Mouse (Mus musculus) cortical plate, adult 2 months (tissue): ENCODE measurements around the gene Cherp. TPM values are rescaled to one million over a fixed set of nuclear protein-coding genes. Genes with fewer than 3 reads are reported as not detected.
A peak's percentile ranks its signal among the peaks of the same experiment; 100 is the strongest.

Experiments used
- H3K27ac ChIP-seq: fragments of 200-500 bp; 2 replicates; pipeline ENCODE4 v1.5.1; 2012; ENCODE audit warnings: low read length, control low read depth, inconsistent platforms; ENCODE audit not compliant: insufficient read depth
- H3K4me1 ChIP-seq: fragments of 200-500 bp; 2 replicates; pipeline ENCODE4 v1.6.1; 2011; ENCODE audit warnings: low read length; ENCODE audit not compliant: control insufficient read depth, insufficient read depth
- H3K4me3 ChIP-seq: fragments of 200-500 bp; 2 replicates; pipeline ENCODE4 v1.5.1; 2011; ENCODE audit warnings: mild to moderate bottlenecking, low read length, control low read depth; ENCODE audit not compliant: insufficient read depth
- CTCF ChIP-seq: fragments of 200-500 bp; IDR thresholded peaks from 2 replicates; pipeline ENCODE4 v1.5.1; 2011; ENCODE audit warnings: mild to moderate bottlenecking, control low read depth, low read length; ENCODE audit not compliant: insufficient read depth; ENCODE audit errors: extremely low read depth
- POLR2A ChIP-seq: fragments of 200-500 bp; IDR thresholded peaks from 2 replicates; pipeline ENCODE4 v1.6.1; 2011; ENCODE audit warnings: mild to moderate bottlenecking, low read length, control low read depth; ENCODE audit not compliant: insufficient read depth; ENCODE audit errors: extremely low read depth
- polyA plus RNA-seq: library from polyadenylated mRNA; depleted of rRNA; stranded (reverse); fragments of >200 nt; gene quantifications from 2 replicates; pipeline ENCODE4 v1.2.3, GENCODE M21; 2012; rRNA removed

Cherp gene
- polyA plus RNA-seq, result 44.0 and 47.3 TPM in 2 replicates

DNA sequence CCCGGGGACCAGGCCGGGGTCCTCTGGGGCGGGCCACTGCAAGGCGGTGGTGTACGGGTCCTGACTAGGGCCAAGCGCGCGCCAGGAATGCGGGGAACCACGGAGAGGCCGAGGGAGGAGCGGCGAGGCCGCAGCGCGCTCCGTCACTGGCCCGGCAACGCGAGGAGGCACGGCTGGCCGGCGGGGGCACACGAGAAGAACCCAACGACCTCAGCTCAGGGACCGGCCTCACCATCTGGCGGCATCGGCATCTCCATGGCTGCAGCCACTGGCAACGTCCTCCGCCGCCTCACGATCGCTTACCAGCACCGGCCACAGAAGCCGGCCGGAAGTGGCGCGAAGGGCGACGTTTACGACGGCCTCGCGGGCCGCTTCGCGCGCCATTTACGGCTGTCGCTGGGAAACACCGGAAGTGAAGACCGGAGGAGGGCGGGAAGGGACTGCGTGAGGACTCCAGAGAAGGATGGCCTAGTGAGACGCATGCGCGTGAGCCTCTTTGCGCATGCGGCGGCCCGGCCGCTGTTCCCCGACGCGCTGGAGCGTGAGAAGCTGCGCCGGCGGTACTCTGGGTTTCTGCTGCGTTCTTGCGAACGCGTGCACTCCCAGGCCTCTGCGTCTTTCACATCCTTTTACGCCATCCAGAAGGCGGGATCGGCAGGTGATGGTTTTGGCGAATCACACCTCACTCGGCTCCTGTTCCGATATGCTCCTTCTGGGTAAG is at the start of gene Cherp:
TSS of gene Cherp (minus strand) at position 401 of the 721 bp plus-strand sequence.
- TF ChIP-seq POLR2A (peak; percentile 71), CTCF (no peak)
- peak within 1 kb of the TSS; percentile 49 for H3K4me3 ChIP-seq
- peak within 1 kb of the TSS; percentile 84 for H3K27ac ChIP-seq
- H3K4me1 ChIP-seq, result peaks cover 4% of the 10 kb centered on the region; the same call in 1 of the 2 replicates

GRCm38 (mm10) chr8:72521888-72522287 is 46.9 kb upstream of the Cherp start:
- Histone ChIP-seq H3K27ac (no peak overlapping the region), H3K4me1 (no peaks in the 10 kb centered on the region), H3K4me3 (no peak overlapping the region)
- TF ChIP-seq POLR2A (no peak), CTCF (no peak)

DNA sequence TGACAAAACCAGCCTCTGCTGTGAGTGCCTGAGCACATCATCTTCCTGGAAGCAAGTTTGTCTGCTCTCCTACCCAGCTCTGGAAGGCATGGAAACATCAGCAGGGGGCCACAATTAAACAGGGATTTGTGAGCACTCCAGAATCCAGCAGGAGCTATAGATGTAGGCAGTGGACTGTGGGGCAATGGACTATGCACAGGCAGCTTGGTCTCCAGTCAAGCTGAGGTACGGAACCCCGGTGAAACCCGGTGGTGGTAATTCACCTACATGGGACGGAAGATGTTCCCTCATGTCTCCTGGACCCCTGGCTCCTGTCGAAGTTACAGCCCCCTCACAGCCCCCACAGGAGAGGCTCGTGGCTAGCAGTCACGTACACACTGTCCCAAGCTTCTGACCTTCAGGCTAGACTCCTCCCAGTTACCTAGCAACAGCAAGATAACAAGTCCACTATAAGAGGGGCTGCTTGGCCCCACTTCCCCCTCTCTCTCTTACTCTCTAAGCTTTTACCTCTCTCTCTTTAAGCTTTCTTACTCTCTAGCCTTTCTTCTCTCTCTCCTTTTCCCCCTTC is 42.5 kb upstream of the Cherp start:
- TF ChIP-seq CTCF, result no peak
- TF ChIP-seq POLR2A, result no peak
- H3K27ac ChIP-seq, result no peak overlapping the region
- H3K4me3 ChIP-seq, result no peak overlapping the region
- H3K4me1 ChIP-seq, result no peaks in the 10 kb centered on the region

DNA sequence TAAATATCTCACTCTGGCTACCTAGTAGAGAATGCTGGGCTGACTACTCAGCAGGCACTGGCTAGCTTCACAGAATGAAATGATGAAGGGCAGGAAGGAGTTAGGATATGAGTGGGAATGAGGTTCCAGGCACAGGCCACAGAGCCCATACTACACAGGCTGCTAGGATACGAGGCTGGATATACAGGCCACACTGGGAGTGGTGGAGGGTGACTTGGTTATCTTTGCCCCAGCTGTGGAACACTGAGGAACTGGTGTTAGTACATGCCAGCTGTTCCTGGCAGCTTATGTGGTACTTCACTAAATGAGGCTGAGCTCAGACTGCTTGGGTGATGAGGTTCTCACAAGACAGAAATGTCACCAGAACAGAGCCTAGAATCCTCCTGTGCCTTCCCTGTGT is 38.1 kb upstream of the Cherp start:
- H3K4me1 ChIP-seq, result 0 out of 2 replicates have a peak, but pooled peaks cover 1% of the 10 kb centered on the region

GRCm38 (mm10) chr8:72512648-72513047 is 37.6 kb upstream of the Cherp start:
- no peak overlapping the region for H3K27ac ChIP-seq
- no peak for TF ChIP-seq POLR2A
- no peak for TF ChIP-seq CTCF

More for the DNA sequence above, 38.1 kb upstream of the Cherp start:
- TF ChIP-seq POLR2A (no peak), CTCF (no peak)
- Histone ChIP-seq H3K27ac (no peak overlapping the region), H3K4me3 (no peak overlapping the region)

DNA sequence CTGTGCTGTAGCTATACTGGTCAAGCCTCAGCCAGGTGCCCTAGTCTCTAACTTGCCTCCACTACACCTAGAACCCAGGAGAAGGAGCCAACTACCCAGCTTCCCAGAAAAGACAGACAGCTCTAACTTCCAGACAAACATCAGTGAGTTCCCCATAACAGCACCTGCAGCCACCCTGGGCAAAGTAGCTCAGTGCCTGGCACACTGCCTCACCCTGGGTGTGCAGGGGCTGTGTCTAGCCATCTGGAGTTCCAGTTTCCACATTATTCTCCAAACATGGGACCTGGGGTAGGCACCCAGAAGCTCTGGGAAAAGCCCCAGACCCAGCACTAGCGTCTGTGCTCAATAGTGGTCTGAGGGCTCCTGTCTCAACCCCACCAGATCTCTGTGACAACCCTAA is 32.5 kb upstream of the Cherp start:
- H3K4me1 ChIP-seq, result peaks cover 7% of the 10 kb centered on the region
- H3K27ac ChIP-seq, result no peak overlapping the region
- no peak overlapping the region for H3K4me3 ChIP-seq
- TF ChIP-seq POLR2A (no peak), CTCF (no peak)

More at GRCm38 (mm10) chr8:72512648-72513047, 37.6 kb upstream of the Cherp start:
- Histone ChIP-seq H3K4me1 (0 out of 2 replicates have a peak, but pooled peaks cover 1% of the 10 kb centered on the region), H3K4me3 (no peak overlapping the region)

DNA sequence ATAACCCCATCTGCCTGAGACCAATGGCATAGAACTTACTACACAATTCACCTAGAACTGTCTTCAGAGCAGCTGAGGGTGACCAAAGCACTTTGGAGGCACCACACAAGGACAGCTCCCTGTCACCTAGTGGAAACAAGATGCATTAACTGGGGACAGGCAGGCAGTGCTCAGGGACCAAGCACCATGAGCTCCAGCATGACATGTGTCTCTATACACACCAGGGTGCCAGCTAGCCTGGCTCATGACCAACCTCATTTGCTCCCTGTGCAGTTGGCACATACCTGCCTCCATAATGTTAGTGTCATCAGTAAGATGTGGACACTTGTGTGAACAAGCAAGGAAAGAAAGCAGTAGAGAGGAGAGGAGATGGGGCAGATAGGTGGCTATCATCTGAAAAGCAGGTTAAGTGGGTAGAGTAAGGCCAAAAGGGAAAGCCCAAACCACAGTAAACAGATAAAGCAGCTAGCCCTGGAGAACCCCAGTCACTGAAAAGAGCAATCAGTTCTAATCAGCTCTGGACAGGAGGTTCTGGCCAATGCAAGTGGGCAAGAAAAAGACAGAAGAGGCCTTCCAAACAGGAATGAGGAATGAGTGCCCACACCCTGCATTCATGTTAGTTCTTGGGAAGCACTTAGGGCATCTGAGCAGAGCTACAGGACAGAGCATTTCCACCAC is 29.8 kb upstream of the Cherp start:
- H3K27ac ChIP-seq, result no peak overlapping the region
- TF ChIP-seq POLR2A (no peak), CTCF (no peak)
- H3K4me1 ChIP-seq, result peaks cover 14% of the 10 kb centered on the region
- no peak overlapping the region for H3K4me3 ChIP-seq

- Histone ChIP-seq H3K4me3 (no peak overlapping the region), H3K4me1 (peaks cover 14% of the 10 kb centered on the region), H3K27ac (no peak overlapping the region)
- TF ChIP-seq CTCF (no peak), POLR2A (no peak)
Measured at GRCm38 (mm10) chr8:72504137-72504536, 29.1 kb upstream of the Cherp start.

- H3K4me3 ChIP-seq, result no peak overlapping the region
- H3K4me1 ChIP-seq, result peaks cover 12% of the 10 kb centered on the region
- TF ChIP-seq CTCF, result no peak
- H3K27ac ChIP-seq, result no peak overlapping the region
Measured at GRCm38 (mm10) chr8:72500521-72500931, 25.5 kb upstream of the Cherp start.
